Mouse (Mus musculus): ENCODE measurements around the gene Spata19.
A peak's percentile ranks its signal among the peaks of the same experiment; 100 is the strongest.

Gene Spata19

GRCm38 (mm10) chr9:27396500-27396899 lies at the start of gene Spata19:
TSS of gene Spata19 (plus strand) at chr9:27396800.
- DNase-seq: no peak

GRCm38 (mm10) chr9:27353082-27353481 lies 43.5 kb upstream of the Spata19 start:
- DNase-seq: no peak

- no peak for DNase-seq
These were observed 38.7 kb upstream of the Spata19 start for GRCm38 (mm10) chr9:27357893-27358292.

GRCm38 (mm10) chr9:27367231-27367630 lies 29.4 kb upstream of the Spata19 start:
- DNase-seq: peak; percentile 14

GRCm38 (mm10) chr9:27369108-27369507 lies 27.5 kb upstream of the Spata19 start:
- peak; percentile 11 for DNase-seq

GRCm38 (mm10) chr9:27375746-27376145 lies 20.9 kb upstream of the Spata19 start:
- no peak for DNase-seq

- no peak for DNase-seq
These were observed 9.6 kb upstream of the Spata19 start for GRCm38 (mm10) chr9:27386951-27387350.

GRCm38 (mm10) chr9:27401169-27401568 lies 4.6 kb downstream of the Spata19 start:
- DNase-seq: no peak

- DNase-seq: peak; percentile 30
These were observed 13.1 kb downstream of the Spata19 start for GRCm38 (mm10) chr9:27409733-27410132.

- peak; percentile 74 for DNase-seq
These were observed 17.5 kb downstream of the Spata19 start for GRCm38 (mm10) chr9:27414058-27414460.

GRCm38 (mm10) chr9:27424511-27424910 lies 27.9 kb downstream of the Spata19 start:
- DNase-seq: no peak

- DNase-seq: no peak
These were observed 32.0 kb downstream of the Spata19 start for GRCm38 (mm10) chr9:27428552-27428951.

GRCm38 (mm10) chr9:27433301-27433700 lies 36.7 kb downstream of the Spata19 start:
- no peak for DNase-seq

GRCm38 (mm10) chr9:27435936-27436335 lies 39.3 kb downstream of the Spata19 start:
- DNase-seq: no peak

GRCm38 (mm10) chr9:27437391-27438061 lies 40.9 kb downstream of the Spata19 start:
- no peak for DNase-seq

GRCm38 (mm10) chr9:27449780-27450422 lies 53.3 kb downstream of the Spata19 start:
- no peak for DNase-seq

Data from kidney, postnatal 10 days (tissue).